Comparison of ENCODE assay signal across 19 mouse cellular contexts in genomic region chr13:24050330-24050729, GRCm38 (mm10). TPM values are rescaled to one million over a fixed set of nuclear protein-coding genes. Genes with fewer than 3 reads are reported as not detected.
DNase-seq lines count a peak whose midpoint lies in the region; ATAC-seq and TF ChIP-seq lines count a peak whose summit lies in the region.
"Had no signal": no experiment of that assay in that cellular context is flagged by ENCODE, and none has a peak within 500 bp of the region (broad histone marks: within the 10 kb centered on the region; RNA-seq: fewer than 3 reads in every experiment).

No protein-coding gene starts in this region.

- no peak for TF ChIP-seq CTCF in cortical plate, adult 2 months (IDR thresholded peaks at IDR 0.05; ENCODE audit: extremely low read depth, insufficient read depth, low read length)
- TF ChIP-seq CTCF in olfactory bulb, adult 2 months (IDR thresholded peaks at IDR 0.05; ENCODE audit: insufficient read depth, low read depth, low read length), result no peak

- H3K27ac ChIP-seq in midbrain, embryonic 11.5 days (ENCODE audit: low read depth, low read length), result no peak overlapping the region
- H3K27ac ChIP-seq in midbrain, embryonic 13.5 days, result no peak overlapping the region
- H3K27ac ChIP-seq in cortical plate, adult 2 months (ENCODE audit: insufficient read depth, low read length), result peak overlapping the region; percentile 78
- peak overlapping the region; percentile 38; the same call in 1 of the 2 replicates for H3K27ac ChIP-seq in olfactory bulb, adult 2 months (ENCODE audit: insufficient read depth, low read depth, low read length)
- H3K27ac ChIP-seq: forebrain, embryonic 10.5 days; heart, embryonic 10.5 days; intestine, embryonic 15.5 days; kidney, embryonic 15.5 days; macrophage; stomach, embryonic 15.5 days had no signal

- H3K27me3 ChIP-seq in midbrain, embryonic 11.5 days (ENCODE audit: control insufficient read depth, insufficient read depth, low read length), result no peaks in the 10 kb centered on the region
- H3K27me3 ChIP-seq in midbrain, embryonic 13.5 days, result 0 out of 2 replicates have a peak, but pooled peaks cover 2% of the 10 kb centered on the region
- H3K27me3 ChIP-seq: embryonic facial prominence, embryonic 13.5 days; intestine, embryonic 15.5 days; kidney, embryonic 15.5 days; stomach, embryonic 15.5 days had no signal

- TF ChIP-seq POLR2A in cortical plate, adult 2 months (IDR thresholded peaks at IDR 0.05; ENCODE audit: extremely low read depth, insufficient read depth, low read length), result no peak
- no peak for TF ChIP-seq POLR2A in olfactory bulb, adult 2 months (IDR thresholded peaks at IDR 0.05; ENCODE audit: insufficient read depth, low read depth, low read length)

- H3K4me1 ChIP-seq in midbrain, embryonic 11.5 days (ENCODE audit: control insufficient read depth, insufficient read depth, low read length), result no peaks in the 10 kb centered on the region
- peaks cover 16% of the 10 kb centered on the region for H3K4me1 ChIP-seq in midbrain, embryonic 13.5 days (replicated peaks)
- H3K4me1 ChIP-seq in cortical plate, adult 2 months (ENCODE audit: control insufficient read depth, insufficient read depth, low read length), result peaks cover 9% of the 10 kb centered on the region
- peaks cover 5% of the 10 kb centered on the region; the same call in 1 of the 2 replicates for H3K4me1 ChIP-seq in olfactory bulb, adult 2 months (ENCODE audit: control insufficient read depth, insufficient read depth, low read length)
- H3K4me1 ChIP-seq: embryonic facial prominence, embryonic 13.5 days; intestine, embryonic 15.5 days; kidney, embryonic 15.5 days; stomach, embryonic 15.5 days had no signal

- 95% methylated on average over 5 of the region's 5 CpGs for WGBS in midbrain, embryonic 11.5 days
- WGBS in midbrain, embryonic 13.5 days, result 84% methylated on average over 5 of the region's 5 CpGs
- WGBS in olfactory bulb, adult 2 months, result 27% methylated on average over 5 of the region's 5 CpGs

- peak; percentile 49 for ATAC-seq in frontal cortex, adult (ENCODE audit: low TSS enrichment)
- ATAC-seq in midbrain, embryonic 11.5 days (ENCODE audit: low FRiP score), result no peak
- ATAC-seq in midbrain, embryonic 13.5 days, result no peak
- ATAC-seq: intestine, embryonic 15.5 days had no signal

- H3K9ac ChIP-seq in midbrain, embryonic 11.5 days (ENCODE audit: low read length), result no peak overlapping the region
- H3K9ac ChIP-seq in midbrain, embryonic 13.5 days (replicated peaks), result no peak overlapping the region
- H3K9ac ChIP-seq: embryonic facial prominence, embryonic 13.5 days; intestine, embryonic 15.5 days; kidney, embryonic 15.5 days; stomach, embryonic 15.5 days had no signal

- H3K4me2 ChIP-seq in midbrain, embryonic 11.5 days, result no peak overlapping the region
- H3K4me2 ChIP-seq in midbrain, embryonic 13.5 days (replicated peaks), result no peak overlapping the region
- H3K4me2 ChIP-seq: embryonic facial prominence, embryonic 13.5 days; intestine, embryonic 15.5 days; kidney, embryonic 15.5 days; stomach, embryonic 15.5 days had no signal

- no peak overlapping the region for H3K4me3 ChIP-seq in midbrain, embryonic 11.5 days (ENCODE audit: low read depth, low read length)
- H3K4me3 ChIP-seq in midbrain, embryonic 13.5 days (replicated peaks), result no peak overlapping the region
- H3K4me3 ChIP-seq in cortical plate, adult 2 months (ENCODE audit: insufficient read depth, low read length), result no peak overlapping the region
- no peak overlapping the region for H3K4me3 ChIP-seq in olfactory bulb, adult 2 months (ENCODE audit: insufficient read depth, low read depth, low read length)
- H3K4me3 ChIP-seq: embryonic facial prominence, embryonic 13.5 days; forebrain, embryonic 10.5 days; heart, embryonic 10.5 days; intestine, embryonic 15.5 days; kidney, embryonic 15.5 days; stomach, embryonic 15.5 days had no signal

- no peaks in the 10 kb centered on the region for H3K36me3 ChIP-seq in midbrain, embryonic 11.5 days (ENCODE audit: control insufficient read depth, insufficient read depth, low read length)
- no peaks in the 10 kb centered on the region for H3K36me3 ChIP-seq in midbrain, embryonic 13.5 days
- H3K36me3 ChIP-seq: embryonic facial prominence, embryonic 13.5 days; forebrain, embryonic 10.5 days; heart, embryonic 10.5 days; intestine, embryonic 15.5 days; kidney, embryonic 15.5 days; stomach, embryonic 15.5 days had no signal

- H3K9me3 ChIP-seq in midbrain, embryonic 11.5 days (ENCODE audit: control insufficient read depth, low read length), result no peaks in the 10 kb centered on the region
- no peaks in the 10 kb centered on the region for H3K9me3 ChIP-seq in midbrain, embryonic 13.5 days
- H3K9me3 ChIP-seq: embryonic facial prominence, embryonic 13.5 days; forebrain, embryonic 10.5 days; heart, embryonic 10.5 days; intestine, embryonic 15.5 days; kidney, embryonic 15.5 days; stomach, embryonic 15.5 days had no signal

- no peak for DNase-seq in frontal cortex, postnatal 14 days (ENCODE audit: low spot score in 2 of 2)
- peak; percentile 41 for DNase-seq in midbrain, embryonic 11.5 days (ENCODE audit: low spot score, missing footprints)
- no peak for DNase-seq in B cell, adult 2 months
- DNase-seq: cerebellum, adult 11-12 months; gastrocnemius, postnatal 10 days; liver; lung, adult 18-20 months had no signal

RNA-seq across cellular contexts. Expression of gene Scgn, which starts 59.3 kb away (rescaled TPM):
- polyA plus RNA-seq in midbrain, embryonic 11.5 days (2014; fragmentation: Nextera tagmentation; extraction: Ambion mirVana), result 0.56 TPM in 1 of 2 replicates, not detected in the other
- polyA plus RNA-seq in midbrain, embryonic 13.5 days (2015; fragmentation: Nextera tagmentation; extraction: Ambion mirVana), result 1.2 and 1.6 TPM in 2 replicates
- polyA plus RNA-seq in cortical plate, adult 2 months (2012; rRNA removed), result 0.42 and 0.62 TPM in 2 replicates
- polyA plus RNA-seq in olfactory bulb, adult 2 months (2012; ENCODE audit: insufficient read depth, insufficient read length, low replicate concordance, missing spikeins), result not detected in 2 replicates
- polyA plus RNA-seq: C2C12; embryonic facial prominence, embryonic 13.5 days; forebrain, embryonic 10.5 days; macrophage had no signal

Comparison
In these comparisons a context has a peak if more than half of its experiments do, and no peak if none do; other contexts are left out.
1. H3K27ac ChIP-seq: peak in cortical plate, adult 2 months (single experiment) and olfactory bulb, adult 2 months (single experiment); none in midbrain, embryonic 11.5 days (single experiment) and midbrain, embryonic 13.5 days (single experiment).